Mouse (Mus musculus): ENCODE data around the gene Foxi1. TPM values are rescaled to one million over a fixed set of nuclear protein-coding genes. Genes with fewer than 3 reads are reported as not detected.

Foxi1 gene
- polyA plus RNA-seq, 1 experiment from 2014 or later: not detected

DNA sequence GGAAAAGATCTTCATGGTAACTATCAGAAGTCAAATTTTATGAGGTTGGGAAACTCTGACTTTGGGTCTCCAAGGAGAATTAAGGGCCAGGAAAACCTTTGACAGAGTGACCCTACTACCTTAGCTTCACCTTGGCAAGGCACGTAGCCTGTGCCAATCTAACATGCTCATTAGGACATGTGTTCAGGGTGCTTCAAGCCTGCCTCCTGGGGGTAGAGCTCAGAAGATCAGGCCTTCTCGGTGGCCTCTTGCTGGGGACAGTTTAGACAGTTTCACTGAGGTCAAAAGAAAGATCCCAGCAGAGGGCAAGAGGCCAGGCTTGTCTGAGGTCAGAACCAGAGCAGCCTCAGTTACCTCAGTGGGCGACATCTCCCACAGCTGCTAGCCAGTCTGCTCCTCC, 14.2 kb downstream of the Foxi1 start:
- 38% methylated on average over 3 of the region's 3 CpGs for WGBS
- H3K4me3 ChIP-seq: no peak overlapping the region
- peaks cover 7% of the 10 kb centered on the region; the same call in 1 of the 2 replicates for H3K4me1 ChIP-seq (replicated peaks)
- DNase-seq (ENCODE audit: low spot score): no peak
- no peaks in the 10 kb centered on the region for H3K9me3 ChIP-seq
- H3K27ac ChIP-seq: no peak overlapping the region
- no peaks in the 10 kb centered on the region for H3K27me3 ChIP-seq (ENCODE audit: insufficient read depth, poor library complexity, severe bottlenecking)
- no peaks in the 10 kb centered on the region for H3K36me3 ChIP-seq

DNA sequence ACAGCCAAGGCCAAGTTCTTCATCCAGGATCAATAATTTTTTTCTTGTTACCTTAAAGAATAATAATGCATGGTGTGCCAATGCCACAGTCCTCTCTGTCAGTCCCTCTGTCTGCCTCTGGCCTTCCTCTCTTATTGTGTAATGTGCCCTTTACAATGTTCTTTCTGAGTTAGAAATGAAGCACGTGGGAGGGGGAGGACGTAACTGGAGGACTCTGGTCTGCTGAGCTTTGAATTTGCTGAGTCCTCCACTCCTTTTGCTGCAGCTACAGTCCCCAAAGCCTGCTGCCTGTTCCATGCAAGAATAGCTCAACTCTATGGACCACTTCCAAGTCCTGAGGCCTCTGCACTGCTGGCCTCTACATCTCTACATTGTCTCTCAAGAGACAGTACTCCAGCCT, 23.6 kb downstream of the Foxi1 start:
- Histone ChIP-seq H3K36me3 (no peaks in the 10 kb centered on the region), H3K9me3 (no peaks in the 10 kb centered on the region), H3K27me3 (ENCODE audit: insufficient read depth, poor library complexity, severe bottlenecking) (no peaks in the 10 kb centered on the region), H3K4me1 (replicated peaks) (peaks cover 14% of the 10 kb centered on the region), H3K4me3 (no peak overlapping the region), H3K27ac (no peak overlapping the region)
- 70% methylated on average over 2 of the region's 2 CpGs for WGBS
- DNase-seq (ENCODE audit: low spot score): no peak

DNA sequence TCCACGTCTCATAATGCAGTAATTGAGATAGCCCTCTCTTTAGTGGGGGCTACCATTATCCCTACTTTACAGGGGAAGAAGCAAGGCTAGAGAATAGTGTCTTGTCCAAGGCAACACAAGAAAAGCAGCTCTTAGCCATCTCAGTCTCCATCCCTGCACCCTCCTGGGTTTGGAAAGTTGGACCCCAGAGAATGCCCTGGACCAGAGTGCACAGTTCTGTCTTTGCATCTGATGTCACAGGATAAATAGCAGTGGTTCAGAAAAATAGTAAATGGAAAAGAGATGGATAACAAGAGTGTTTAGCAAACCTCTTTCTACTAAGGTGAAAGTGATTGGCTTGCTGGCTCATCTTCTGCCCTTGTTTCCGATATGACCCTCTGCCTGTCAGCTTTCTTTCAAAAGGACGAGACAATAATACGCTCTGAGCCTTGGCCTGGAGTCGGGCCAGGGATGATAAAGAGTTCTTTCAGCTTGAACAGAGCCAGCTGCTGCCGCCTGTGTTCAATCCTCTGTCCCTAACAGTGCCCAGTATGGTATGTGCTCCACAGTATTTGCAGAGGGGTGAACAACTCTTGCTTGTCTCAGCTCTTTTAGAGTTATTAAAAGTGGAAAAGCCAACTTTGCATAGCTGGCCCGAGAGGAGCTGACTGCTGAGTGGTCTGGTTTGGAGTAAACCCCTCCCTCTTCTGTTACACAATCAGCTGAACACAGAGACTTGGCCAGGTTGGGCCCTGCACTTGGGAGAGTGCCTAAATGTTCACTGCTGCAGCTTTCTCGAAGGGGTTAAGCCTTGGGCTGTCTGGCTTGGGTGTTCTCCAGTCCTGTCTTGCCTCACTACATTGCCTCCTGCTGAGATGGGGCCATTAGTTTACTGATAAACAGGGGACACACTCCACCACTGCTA, 26.4 kb downstream of the Foxi1 start:
- peaks cover 14% of the 10 kb centered on the region for H3K4me1 ChIP-seq (replicated peaks)
- no peaks in the 10 kb centered on the region for H3K27me3 ChIP-seq (ENCODE audit: insufficient read depth, poor library complexity, severe bottlenecking)
- no peak overlapping the region for H3K4me3 ChIP-seq
- peak overlapping the region; percentile 65 for H3K27ac ChIP-seq
- H3K9me3 ChIP-seq: no peaks in the 10 kb centered on the region
- peak; percentile 25 for DNase-seq (ENCODE audit: low spot score)
- no peaks in the 10 kb centered on the region for H3K36me3 ChIP-seq
- WGBS: 37% methylated on average over 8 of the region's 8 CpGs

DNA sequence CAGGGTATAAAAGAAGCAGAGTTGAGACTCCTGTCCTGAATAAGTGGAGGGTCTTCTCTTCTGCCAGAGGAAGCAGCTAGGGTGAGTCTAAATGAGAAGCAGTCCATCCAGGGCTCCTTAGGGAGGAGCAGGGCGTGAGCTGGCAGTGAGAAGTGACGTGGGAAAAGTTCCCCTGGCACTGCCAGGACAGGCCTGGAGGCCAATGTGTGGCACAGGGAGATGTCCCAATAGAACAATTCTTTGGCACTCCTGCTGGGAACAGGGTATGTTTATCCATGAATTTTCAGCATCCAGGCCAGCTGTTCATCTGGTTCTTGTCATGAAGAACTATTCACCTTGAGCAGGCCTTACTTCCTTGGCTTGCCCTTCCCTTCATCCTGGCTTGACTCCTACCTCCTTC, 29.1 kb downstream of the Foxi1 start:
- no peaks in the 10 kb centered on the region for H3K9me3 ChIP-seq
- no peak for DNase-seq (ENCODE audit: low spot score)
- peaks cover 14% of the 10 kb centered on the region for H3K4me1 ChIP-seq (replicated peaks)
- H3K27me3 ChIP-seq (ENCODE audit: insufficient read depth, poor library complexity, severe bottlenecking): no peaks in the 10 kb centered on the region
- no peak overlapping the region for H3K4me3 ChIP-seq
- no peak overlapping the region for H3K27ac ChIP-seq
- WGBS: 85% methylated on average over 2 of the region's 2 CpGs
- H3K36me3 ChIP-seq: no peaks in the 10 kb centered on the region

GRCm38 (mm10) chr11:34176371-34176770, 31.5 kb downstream of the Foxi1 start:
- no peaks in the 10 kb centered on the region for H3K36me3 ChIP-seq
- H3K27me3 ChIP-seq (ENCODE audit: insufficient read depth, poor library complexity, severe bottlenecking): no peaks in the 10 kb centered on the region
- H3K27ac ChIP-seq: no peak overlapping the region
- WGBS: 73% methylated on average over 1 of the region's 1 CpGs
- H3K4me1 ChIP-seq (replicated peaks): peaks cover 5% of the 10 kb centered on the region
- H3K9me3 ChIP-seq: no peaks in the 10 kb centered on the region
- DNase-seq (ENCODE audit: low spot score): no peak
- no peak overlapping the region for H3K4me3 ChIP-seq

GRCm38 (mm10) chr11:34171221-34171620, 36.7 kb downstream of the Foxi1 start:
- peak overlapping the region; percentile 53; the same call in 1 of the 2 replicates for H3K27ac ChIP-seq
- no peak for DNase-seq (ENCODE audit: low spot score)
- H3K4me1 ChIP-seq (replicated peaks): peaks cover 12% of the 10 kb centered on the region
- H3K27me3 ChIP-seq (ENCODE audit: insufficient read depth, poor library complexity, severe bottlenecking): no peaks in the 10 kb centered on the region
- no peaks in the 10 kb centered on the region for H3K36me3 ChIP-seq
- WGBS: 95% methylated on average over 1 of the region's 1 CpGs
- H3K9me3 ChIP-seq: no peaks in the 10 kb centered on the region
- H3K4me3 ChIP-seq: no peak overlapping the region

DNA sequence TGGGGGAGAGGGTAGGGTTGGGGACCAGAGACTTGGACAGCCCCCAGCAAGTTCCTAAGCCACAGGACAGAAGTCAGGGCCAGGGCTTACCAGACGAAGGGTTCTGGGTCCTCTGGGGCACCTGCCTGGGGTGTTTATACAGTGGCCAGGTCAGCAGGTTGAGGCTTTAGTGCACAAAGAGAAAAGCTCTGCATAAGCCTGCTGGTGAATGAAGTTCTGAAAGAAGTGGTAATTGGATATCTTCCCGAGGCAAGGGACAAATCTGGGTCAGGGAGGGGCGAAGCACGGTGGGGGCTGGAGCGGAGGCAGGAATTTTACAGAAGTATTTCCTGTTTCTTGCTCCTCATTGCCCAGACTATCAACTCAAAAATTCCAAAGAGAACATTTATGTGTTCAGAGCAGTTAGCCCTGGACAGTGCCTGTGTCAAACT, 38.4 kb downstream of the Foxi1 start:
- no peaks in the 10 kb centered on the region for H3K9me3 ChIP-seq
- no peaks in the 10 kb centered on the region for H3K36me3 ChIP-seq
- peak overlapping the region; percentile 71 for H3K27ac ChIP-seq
- 27% methylated on average over 5 of the region's 5 CpGs for WGBS
- no peak overlapping the region for H3K4me3 ChIP-seq
- peaks cover 12% of the 10 kb centered on the region for H3K4me1 ChIP-seq (replicated peaks)
- DNase-seq (ENCODE audit: low spot score): peak; percentile 19
- no peaks in the 10 kb centered on the region for H3K27me3 ChIP-seq (ENCODE audit: insufficient read depth, poor library complexity, severe bottlenecking)

GRCm38 (mm10) chr11:34166392-34166791, 41.5 kb downstream of the Foxi1 start:
- Histone ChIP-seq H3K27ac (no peak overlapping the region), H3K4me1 (replicated peaks) (peaks cover 12% of the 10 kb centered on the region), H3K36me3 (no peaks in the 10 kb centered on the region), H3K27me3 (ENCODE audit: insufficient read depth, poor library complexity, severe bottlenecking) (no peaks in the 10 kb centered on the region), H3K4me3 (no peak overlapping the region), H3K9me3 (peaks cover 5% of the 10 kb centered on the region; the same call in 1 of the 2 replicates)
- DNase-seq (ENCODE audit: low spot score): no peak
- 83% methylated on average over 4 of the region's 4 CpGs for WGBS

- no peak for DNase-seq (ENCODE audit: low spot score)
- H3K27me3 ChIP-seq (ENCODE audit: insufficient read depth, poor library complexity, severe bottlenecking): no peaks in the 10 kb centered on the region
- peaks cover 12% of the 10 kb centered on the region for H3K4me1 ChIP-seq (replicated peaks)
- H3K4me3 ChIP-seq: no peak overlapping the region
- H3K27ac ChIP-seq: no peak overlapping the region
- no peaks in the 10 kb centered on the region for H3K36me3 ChIP-seq
- H3K9me3 ChIP-seq: peaks cover 11% of the 10 kb centered on the region; the same call in 1 of the 2 replicates
- 96% methylated on average over 11 of the region's 11 CpGs for WGBS
Measured at GRCm38 (mm10) chr11:34165278-34165677, 42.6 kb downstream of the Foxi1 start.

GRCm38 (mm10) chr11:34158916-34159315, 49.0 kb downstream of the Foxi1 start:
- Histone ChIP-seq H3K4me3 (no peak overlapping the region), H3K9me3 (peaks cover 11% of the 10 kb centered on the region; the same call in 1 of the 2 replicates), H3K36me3 (no peaks in the 10 kb centered on the region), H3K27me3 (ENCODE audit: insufficient read depth, poor library complexity, severe bottlenecking) (no peaks in the 10 kb centered on the region), H3K4me1 (replicated peaks) (no peaks in the 10 kb centered on the region), H3K27ac (no peak overlapping the region)
- DNase-seq (ENCODE audit: low spot score): no peak
- WGBS: 86% methylated on average over 9 of the region's 9 CpGs

- no peak for DNase-seq (ENCODE audit: low spot score)
- Histone ChIP-seq H3K27ac (no peak overlapping the region), H3K4me3 (no peak overlapping the region), H3K36me3 (no peaks in the 10 kb centered on the region), H3K9me3 (no peaks in the 10 kb centered on the region), H3K27me3 (ENCODE audit: insufficient read depth, poor library complexity, severe bottlenecking) (no peaks in the 10 kb centered on the region), H3K4me1 (replicated peaks) (no peaks in the 10 kb centered on the region)
- WGBS: 81% methylated on average over 7 of the region's 7 CpGs
Measured at GRCm38 (mm10) chr11:34155235-34155634, 52.7 kb downstream of the Foxi1 start.
